Mouse (Mus musculus): ENCODE results near the gene Sap30l. TPM values are rescaled to one million over a fixed set of nuclear protein-coding genes. Genes with fewer than 3 reads are reported as not detected.

Sap30l gene
- 11.2 and 12.0 TPM in 2 replicates for polyA plus RNA-seq (2015; fragmentation: Nextera tagmentation; extraction: Ambion mirVana)

- peak within 1 kb of the TSS; percentile 99 for H3K4me3 ChIP-seq (replicated peaks)
- H3K9ac ChIP-seq: peak within 1 kb of the TSS; percentile 96
- no peaks in the 10 kb centered on the region for H3K27me3 ChIP-seq (replicated peaks)
- under 1% methylated on average over 62 of the region's 66 CpGs for WGBS
- no peaks in the 10 kb centered on the region for H3K9me3 ChIP-seq
- ATAC-seq: peak; percentile 97
- H3K27ac ChIP-seq: peak within 1 kb of the TSS; percentile 81
- H3K36me3 ChIP-seq: no peaks in the 10 kb centered on the region
- H3K4me1 ChIP-seq (replicated peaks): peaks cover 16% of the 10 kb centered on the region; the same call in 1 of the 2 replicates
- H3K4me2 ChIP-seq (replicated peaks): peak within 1 kb of the TSS; percentile 97
These were observed at the start of gene Sap30l for GRCm38 (mm10) chr11:57800971-57801765. Gene Sap30l, plus strand, starts transcription at chr11:57801637.

GRCm38 (mm10) chr11:57753538-57754203, 47.8 kb upstream of the Sap30l start:
- Histone ChIP-seq H3K9me3 (no peaks in the 10 kb centered on the region), H3K36me3 (no peaks in the 10 kb centered on the region), H3K4me2 (replicated peaks) (no peak overlapping the region), H3K27ac (no peak overlapping the region), H3K4me1 (replicated peaks) (peaks cover 4% of the 10 kb centered on the region), H3K9ac (no peak overlapping the region), H3K4me3 (replicated peaks) (no peak overlapping the region), H3K27me3 (replicated peaks) (no peaks in the 10 kb centered on the region)
- 77% methylated on average over 14 of the region's 14 CpGs for WGBS
- no peak for ATAC-seq

- 82% methylated on average over 9 of the region's 9 CpGs for WGBS
- ATAC-seq: no peak
- no peak overlapping the region for H3K9ac ChIP-seq
- no peak overlapping the region for H3K4me2 ChIP-seq (replicated peaks)
- H3K4me1 ChIP-seq (replicated peaks): peaks cover 4% of the 10 kb centered on the region
- no peaks in the 10 kb centered on the region for H3K36me3 ChIP-seq
- no peaks in the 10 kb centered on the region for H3K9me3 ChIP-seq
- no peak overlapping the region for H3K4me3 ChIP-seq (replicated peaks)
- H3K27me3 ChIP-seq (replicated peaks): no peaks in the 10 kb centered on the region
- no peak overlapping the region for H3K27ac ChIP-seq
These were observed 42.8 kb upstream of the Sap30l start for GRCm38 (mm10) chr11:57758621-57759020.

- no peak for ATAC-seq
- no peaks in the 10 kb centered on the region for H3K36me3 ChIP-seq
These were observed 40.9 kb upstream of the Sap30l start for GRCm38 (mm10) chr11:57760509-57761058.

GRCm38 (mm10) chr11:57761347-57761746, 40.1 kb upstream of the Sap30l start:
- Histone ChIP-seq H3K36me3 (no peaks in the 10 kb centered on the region), H3K4me1 (replicated peaks) (peaks cover 4% of the 10 kb centered on the region), H3K27ac (no peak overlapping the region), H3K9me3 (no peaks in the 10 kb centered on the region), H3K4me3 (replicated peaks) (no peak overlapping the region), H3K4me2 (replicated peaks) (no peak overlapping the region), H3K27me3 (replicated peaks) (no peaks in the 10 kb centered on the region), H3K9ac (no peak overlapping the region)
- 92% methylated on average over 4 of the region's 4 CpGs for WGBS
- no peak for ATAC-seq

More at GRCm38 (mm10) chr11:57760509-57761058, 40.9 kb upstream of the Sap30l start:
- no peaks in the 10 kb centered on the region for H3K27me3 ChIP-seq (replicated peaks)
- 33% methylated on average over 14 of the region's 14 CpGs for WGBS
- no peaks in the 10 kb centered on the region for H3K9me3 ChIP-seq
- no peak overlapping the region for H3K4me3 ChIP-seq (replicated peaks)
- H3K4me2 ChIP-seq (replicated peaks): no peak overlapping the region
- no peak overlapping the region for H3K9ac ChIP-seq
- no peak overlapping the region for H3K27ac ChIP-seq
- H3K4me1 ChIP-seq (replicated peaks): peaks cover 4% of the 10 kb centered on the region

- no peak for ATAC-seq
- Histone ChIP-seq H3K36me3 (no peaks in the 10 kb centered on the region), H3K27me3 (replicated peaks) (no peaks in the 10 kb centered on the region), H3K4me2 (replicated peaks) (no peak overlapping the region), H3K4me1 (replicated peaks) (0 out of 2 replicates have a peak, but pooled peaks cover 3% of the 10 kb centered on the region), H3K9ac (no peak overlapping the region), H3K27ac (no peak overlapping the region), H3K4me3 (replicated peaks) (no peak overlapping the region), H3K9me3 (no peaks in the 10 kb centered on the region)
- 89% methylated on average over 3 of the region's 3 CpGs for WGBS
These were observed 37.3 kb upstream of the Sap30l start for GRCm38 (mm10) chr11:57764124-57764523.

- Histone ChIP-seq H3K4me3 (replicated peaks) (no peak overlapping the region), H3K36me3 (no peaks in the 10 kb centered on the region), H3K27me3 (replicated peaks) (no peaks in the 10 kb centered on the region), H3K27ac (no peak overlapping the region), H3K9me3 (no peaks in the 10 kb centered on the region), H3K4me2 (replicated peaks) (no peak overlapping the region), H3K9ac (no peak overlapping the region), H3K4me1 (replicated peaks) (0 out of 2 replicates have a peak, but pooled peaks cover 3% of the 10 kb centered on the region)
- no peak for ATAC-seq
- 50% methylated on average over 12 of the region's 12 CpGs for WGBS
These were observed 34.8 kb upstream of the Sap30l start for GRCm38 (mm10) chr11:57766617-57767016.

GRCm38 (mm10) chr11:57767171-57767570, 34.3 kb upstream of the Sap30l start:
- 0 out of 2 replicates have a peak overlapping the region, but pooled peaks have one; percentile 14 for H3K4me2 ChIP-seq (replicated peaks)
- no peaks in the 10 kb centered on the region for H3K27me3 ChIP-seq (replicated peaks)
- no peaks in the 10 kb centered on the region for H3K9me3 ChIP-seq
- H3K36me3 ChIP-seq: no peaks in the 10 kb centered on the region
- H3K4me1 ChIP-seq (replicated peaks): 0 out of 2 replicates have a peak, but pooled peaks cover 3% of the 10 kb centered on the region
- ATAC-seq: peak; percentile 41; the same call in 1 of the 2 replicates
- no peak overlapping the region for H3K9ac ChIP-seq
- WGBS: 48% methylated on average over 6 of the region's 6 CpGs
- no peak overlapping the region for H3K4me3 ChIP-seq (replicated peaks)
- H3K27ac ChIP-seq: no peak overlapping the region

GRCm38 (mm10) chr11:57770776-57771175, 30.7 kb upstream of the Sap30l start:
- H3K27me3 ChIP-seq (replicated peaks): no peaks in the 10 kb centered on the region

GRCm38 (mm10) chr11:57771676-57772075, 29.8 kb upstream of the Sap30l start:
- Histone ChIP-seq H3K4me3 (replicated peaks) (no peak overlapping the region), H3K4me2 (replicated peaks) (no peak overlapping the region), H3K4me1 (replicated peaks) (0 out of 2 replicates have a peak, but pooled peaks cover 5% of the 10 kb centered on the region), H3K9ac (no peak overlapping the region), H3K9me3 (no peaks in the 10 kb centered on the region), H3K36me3 (no peaks in the 10 kb centered on the region), H3K27ac (no peak overlapping the region), H3K27me3 (replicated peaks) (no peaks in the 10 kb centered on the region)
- ATAC-seq: no peak
- 90% methylated on average over 8 of the region's 8 CpGs for WGBS

More at GRCm38 (mm10) chr11:57770776-57771175, 30.7 kb upstream of the Sap30l start:
- Histone ChIP-seq H3K4me3 (replicated peaks) (no peak overlapping the region), H3K9me3 (no peaks in the 10 kb centered on the region), H3K27ac (no peak overlapping the region), H3K4me1 (replicated peaks) (0 out of 2 replicates have a peak, but pooled peaks cover 3% of the 10 kb centered on the region), H3K36me3 (no peaks in the 10 kb centered on the region), H3K9ac (no peak overlapping the region), H3K4me2 (replicated peaks) (no peak overlapping the region)
- no peak for ATAC-seq
- 88% methylated on average over 5 of the region's 5 CpGs for WGBS

GRCm38 (mm10) chr11:57773479-57773878, 28.0 kb upstream of the Sap30l start:
- ATAC-seq: no peak
- Histone ChIP-seq H3K36me3 (no peaks in the 10 kb centered on the region), H3K9me3 (no peaks in the 10 kb centered on the region), H3K27ac (no peak overlapping the region), H3K4me2 (replicated peaks) (no peak overlapping the region), H3K9ac (no peak overlapping the region), H3K27me3 (replicated peaks) (no peaks in the 10 kb centered on the region), H3K4me3 (replicated peaks) (no peak overlapping the region), H3K4me1 (replicated peaks) (0 out of 2 replicates have a peak, but pooled peaks cover 5% of the 10 kb centered on the region)
- 43% methylated on average over 13 of the region's 13 CpGs for WGBS

- Histone ChIP-seq H3K9ac (no peak overlapping the region), H3K36me3 (no peaks in the 10 kb centered on the region), H3K9me3 (no peaks in the 10 kb centered on the region), H3K27ac (no peak overlapping the region), H3K27me3 (replicated peaks) (no peaks in the 10 kb centered on the region), H3K4me2 (replicated peaks) (no peak overlapping the region), H3K4me1 (replicated peaks) (0 out of 2 replicates have a peak, but pooled peaks cover 9% of the 10 kb centered on the region), H3K4me3 (replicated peaks) (no peak overlapping the region)
- 25% methylated on average over 4 of the region's 4 CpGs for WGBS
- ATAC-seq: 0 out of 2 replicates have a peak, but pooled peaks have one; percentile 26
These were observed 27.5 kb upstream of the Sap30l start for GRCm38 (mm10) chr11:57773936-57774335.
